Mouse (Mus musculus): ENCODE measurements at regions not wholly inside any gene's neighbourhood (a gene's known extent, or its start where the extent isn't known, plus 50 kb on each side); places are given as distances from the start of the nearest gene placed in this dataset.

- no peaks in the 10 kb centered on the region for H3K9me3 ChIP-seq (ENCODE audit: low read length)
- no peaks in the 10 kb centered on the region for H3K27me3 ChIP-seq (ENCODE audit: insufficient read depth, low read length)
- H3K27ac ChIP-seq = peak overlapping the region; percentile 81
- ATAC-seq (peak; percentile 73), DNase-seq (ENCODE audit: low spot score) (peak; percentile 60)
- peaks cover 18% of the 10 kb centered on the region for H3K4me1 ChIP-seq (ENCODE audit: insufficient read depth, low read length)
- peak overlapping the region; percentile 48 for H3K9ac ChIP-seq (replicated peaks; ENCODE audit: low read length)
- no peaks in the 10 kb centered on the region for H3K36me3 ChIP-seq (ENCODE audit: insufficient read depth, low read length)
- no peak overlapping the region for H3K4me3 ChIP-seq (ENCODE audit: low read length)
- H3K4me2 ChIP-seq (ENCODE audit: low read depth, low read length) = peak overlapping the region; percentile 44
- WGBS = 3% methylated on average over 9 of the region's 9 CpGs
- TF ChIP-seq CTCF (IDR thresholded peaks at IDR 0.05; ENCODE audit: low read depth) = peak; percentile 10; the same call in 1 of the 2 replicates
These were observed 247.9 kb upstream of the Myt1l start for GRCm38 (mm10) chr12:29280081-29280788.

GRCm38 (mm10) chr12:29280861-29281630, 247.1 kb upstream of the Myt1l start:
- H3K4me2 ChIP-seq (ENCODE audit: low read depth, low read length) = no peak overlapping the region
- WGBS = 41% methylated on average over 17 of the region's 17 CpGs

GRCm38 (mm10) chr12:29288801-29289200, 239.4 kb upstream of the Myt1l start:
- Histone ChIP-seq H3K9ac (replicated peaks; ENCODE audit: low read length) (no peak overlapping the region), H3K9me3 (ENCODE audit: low read length) (no peaks in the 10 kb centered on the region), H3K27ac (no peak overlapping the region), H3K4me1 (ENCODE audit: insufficient read depth, low read length) (no peaks in the 10 kb centered on the region), H3K27me3 (ENCODE audit: insufficient read depth, low read length) (no peaks in the 10 kb centered on the region), H3K4me3 (ENCODE audit: low read length) (no peak overlapping the region), H3K4me2 (ENCODE audit: low read depth, low read length) (no peak overlapping the region), H3K36me3 (ENCODE audit: insufficient read depth, low read length) (no peaks in the 10 kb centered on the region)
- WGBS = 79% methylated on average over 2 of the region's 2 CpGs
- ATAC-seq = no peak
- DNase-seq (ENCODE audit: low spot score) = no peak
- no peak for TF ChIP-seq CTCF (IDR thresholded peaks at IDR 0.05; ENCODE audit: low read depth)

More at GRCm38 (mm10) chr12:29280861-29281630, 247.1 kb upstream of the Myt1l start:
- no peaks in the 10 kb centered on the region for H3K9me3 ChIP-seq (ENCODE audit: low read length)
- 0 out of 2 replicates have a peak overlapping the region, but pooled peaks have one; percentile 48 for H3K9ac ChIP-seq (replicated peaks; ENCODE audit: low read length)
- TF ChIP-seq CTCF (IDR thresholded peaks at IDR 0.05; ENCODE audit: low read depth) = no peak
- peaks cover 18% of the 10 kb centered on the region for H3K4me1 ChIP-seq (ENCODE audit: insufficient read depth, low read length)
- H3K27ac ChIP-seq = peak overlapping the region; percentile 81
- ATAC-seq = peak; percentile 36
- no peaks in the 10 kb centered on the region for H3K27me3 ChIP-seq (ENCODE audit: insufficient read depth, low read length)
- no peaks in the 10 kb centered on the region for H3K36me3 ChIP-seq (ENCODE audit: insufficient read depth, low read length)
- no peak overlapping the region for H3K4me3 ChIP-seq (ENCODE audit: low read length)
- DNase-seq (ENCODE audit: low spot score) = peak; percentile 14

- Histone ChIP-seq H3K4me3 (ENCODE audit: low read length) (peak overlapping the region; percentile 20), H3K27ac (peak overlapping the region; percentile 84), H3K4me2 (ENCODE audit: low read depth, low read length) (peak overlapping the region; percentile 54), H3K9ac (replicated peaks; ENCODE audit: low read length) (peak overlapping the region; percentile 44; the same call in 1 of the 2 replicates), H3K36me3 (ENCODE audit: insufficient read depth, low read length) (no peaks in the 10 kb centered on the region), H3K27me3 (ENCODE audit: insufficient read depth, low read length) (no peaks in the 10 kb centered on the region), H3K4me1 (ENCODE audit: insufficient read depth, low read length) (no peaks in the 10 kb centered on the region), H3K9me3 (ENCODE audit: low read length) (no peaks in the 10 kb centered on the region)
- DNase-seq (ENCODE audit: low spot score) (peak; percentile 99), ATAC-seq (peak; percentile 100)
- TF ChIP-seq CTCF (IDR thresholded peaks at IDR 0.05; ENCODE audit: low read depth) = peak; percentile 21; the same call in 1 of the 2 replicates
- 7% methylated on average over 23 of the region's 23 CpGs for WGBS
These were observed 237.4 kb upstream of the Myt1l start for GRCm38 (mm10) chr12:29290591-29291351.

- Histone ChIP-seq H3K9ac (replicated peaks; ENCODE audit: low read length) (no peak overlapping the region), H3K36me3 (ENCODE audit: insufficient read depth, low read length) (no peaks in the 10 kb centered on the region), H3K4me2 (ENCODE audit: low read depth, low read length) (no peak overlapping the region), H3K4me3 (ENCODE audit: low read length) (no peak overlapping the region), H3K4me1 (ENCODE audit: insufficient read depth, low read length) (no peaks in the 10 kb centered on the region), H3K27me3 (ENCODE audit: insufficient read depth, low read length) (no peaks in the 10 kb centered on the region), H3K27ac (no peak overlapping the region), H3K9me3 (ENCODE audit: low read length) (no peaks in the 10 kb centered on the region)
- TF ChIP-seq CTCF (IDR thresholded peaks at IDR 0.05; ENCODE audit: low read depth) = no peak
- ATAC-seq (no peak), DNase-seq (ENCODE audit: low spot score) (no peak)
- WGBS = 79% methylated on average over 5 of the region's 5 CpGs
These were observed 230.2 kb upstream of the Myt1l start for GRCm38 (mm10) chr12:29297984-29298383.

GRCm38 (mm10) chr12:29315636-29316035, 212.5 kb upstream of the Myt1l start:
- Histone ChIP-seq H3K9me3 (ENCODE audit: low read length) (no peaks in the 10 kb centered on the region), H3K36me3 (ENCODE audit: insufficient read depth, low read length) (no peaks in the 10 kb centered on the region), H3K9ac (replicated peaks; ENCODE audit: low read length) (no peak overlapping the region), H3K4me3 (ENCODE audit: low read length) (no peak overlapping the region), H3K4me1 (ENCODE audit: insufficient read depth, low read length) (no peaks in the 10 kb centered on the region), H3K27ac (no peak overlapping the region), H3K27me3 (ENCODE audit: insufficient read depth, low read length) (no peaks in the 10 kb centered on the region), H3K4me2 (ENCODE audit: low read depth, low read length) (no peak overlapping the region)
- TF ChIP-seq CTCF (IDR thresholded peaks at IDR 0.05; ENCODE audit: low read depth) = no peak
- ATAC-seq = no peak
- DNase-seq (ENCODE audit: low spot score) = no peak
- 82% methylated on average over 1 of the region's 1 CpGs for WGBS
